Mouse (Mus musculus) lung, postnatal 25 days (tissue): Measurements from ENCODE around the gene Slc30a10.

Source experiments
- DNase-seq: peaks from one replicate; pipeline ENCODE4 v3.0.0; 2022; ENCODE audit warnings: low spot score

The Slc30a10 gene

GRCm38 (mm10) chr1:185462889-185463288, 8.2 kb downstream of the Slc30a10 start:
- DNase-seq: no peak

- DNase-seq: no peak
Observed at GRCm38 (mm10) chr1:185469551-185470021, 14.9 kb downstream of the Slc30a10 start.

DNA sequence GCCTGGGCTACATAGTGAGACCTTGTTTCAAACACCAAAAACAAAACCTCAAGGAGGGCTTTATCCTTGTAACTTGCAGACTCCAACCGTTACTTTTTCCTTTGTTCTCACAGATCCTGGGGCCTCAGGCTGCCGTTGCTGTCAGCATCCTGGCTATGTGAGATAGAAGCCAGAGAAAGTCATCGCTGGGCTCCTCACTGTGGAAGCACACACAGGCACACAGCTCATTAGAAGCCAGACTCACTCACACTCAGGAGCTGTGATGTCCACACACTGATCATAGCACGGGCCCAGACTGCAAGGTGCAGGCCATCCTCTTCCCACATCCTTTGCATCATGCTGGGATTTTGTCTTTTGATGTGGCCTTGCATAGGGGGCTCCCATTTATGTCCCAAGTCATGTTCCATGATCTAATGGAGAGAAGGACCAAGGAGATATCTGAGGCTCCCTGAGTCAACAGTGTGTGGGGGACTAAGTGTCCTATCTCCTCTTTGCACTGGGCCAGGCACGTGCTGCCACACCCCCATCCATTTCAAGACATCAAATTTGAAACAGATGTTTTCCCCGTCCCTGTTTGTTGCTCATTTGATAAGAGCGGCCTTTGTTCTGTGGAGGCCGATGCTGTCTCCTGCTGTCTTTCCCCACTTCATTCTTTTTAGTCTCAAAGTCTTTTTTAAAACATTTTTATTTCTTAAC, 17.5 kb downstream of the Slc30a10 start:
- no peak for DNase-seq

GRCm38 (mm10) chr1:185472730-185473129, 18.1 kb downstream of the Slc30a10 start:
- DNase-seq: no peak

GRCm38 (mm10) chr1:185473437-185473836, 18.8 kb downstream of the Slc30a10 start:
- no peak for DNase-seq

DNA sequence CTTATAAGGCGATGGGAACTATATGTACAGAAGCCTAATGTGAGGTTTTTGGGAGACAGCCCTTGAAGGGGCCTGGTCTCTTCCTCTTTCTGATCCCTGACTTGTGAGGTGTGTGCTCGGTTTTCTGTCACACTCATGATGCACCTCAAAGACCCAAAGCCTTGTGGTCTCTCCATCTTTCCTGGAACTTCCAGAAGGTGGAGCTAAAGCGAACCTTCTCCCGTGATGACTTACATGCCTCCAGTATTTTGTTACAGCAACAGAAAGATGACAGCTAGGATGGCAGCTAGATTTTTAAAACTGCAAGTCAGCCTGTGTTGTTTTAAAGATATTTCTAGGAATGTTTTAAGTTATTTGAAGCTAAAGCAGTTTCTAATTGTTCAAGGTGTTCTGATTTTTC, 25.2 kb downstream of the Slc30a10 start:
- no peak for DNase-seq

- DNase-seq: no peak
Observed at GRCm38 (mm10) chr1:185482001-185482761, 27.5 kb downstream of the Slc30a10 start.

GRCm38 (mm10) chr1:185482762-185483161, 28.1 kb downstream of the Slc30a10 start:
- DNase-seq: no peak

GRCm38 (mm10) chr1:185483356-185484057, 28.9 kb downstream of the Slc30a10 start:
- DNase-seq: no peak

- DNase-seq: no peak
Observed at GRCm38 (mm10) chr1:185484281-185484680, 29.6 kb downstream of the Slc30a10 start.

DNA sequence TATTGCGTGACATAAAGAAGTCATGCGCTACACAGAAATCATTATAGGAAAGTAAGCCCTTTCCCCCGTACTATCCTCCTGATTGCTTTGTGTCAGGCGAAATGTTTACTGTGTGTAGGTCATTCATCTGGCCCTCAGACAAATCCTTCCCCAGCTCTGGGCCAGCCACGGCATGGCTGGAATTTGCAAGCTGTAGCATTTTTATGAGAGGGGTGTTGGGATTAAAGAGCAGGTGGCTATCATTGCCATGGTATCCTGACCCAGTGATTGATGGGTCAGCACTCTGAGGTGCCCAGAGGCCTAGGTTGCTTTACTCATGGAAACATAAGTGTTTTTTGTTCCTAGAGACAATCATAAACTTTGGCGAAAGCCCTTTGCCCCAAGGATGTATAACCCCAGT, 35.2 kb downstream of the Slc30a10 start:
- no peak for DNase-seq

GRCm38 (mm10) chr1:185490603-185491002, 36.0 kb downstream of the Slc30a10 start:
- no peak for DNase-seq

GRCm38 (mm10) chr1:185493439-185494034, 38.9 kb downstream of the Slc30a10 start:
- no peak for DNase-seq

DNA sequence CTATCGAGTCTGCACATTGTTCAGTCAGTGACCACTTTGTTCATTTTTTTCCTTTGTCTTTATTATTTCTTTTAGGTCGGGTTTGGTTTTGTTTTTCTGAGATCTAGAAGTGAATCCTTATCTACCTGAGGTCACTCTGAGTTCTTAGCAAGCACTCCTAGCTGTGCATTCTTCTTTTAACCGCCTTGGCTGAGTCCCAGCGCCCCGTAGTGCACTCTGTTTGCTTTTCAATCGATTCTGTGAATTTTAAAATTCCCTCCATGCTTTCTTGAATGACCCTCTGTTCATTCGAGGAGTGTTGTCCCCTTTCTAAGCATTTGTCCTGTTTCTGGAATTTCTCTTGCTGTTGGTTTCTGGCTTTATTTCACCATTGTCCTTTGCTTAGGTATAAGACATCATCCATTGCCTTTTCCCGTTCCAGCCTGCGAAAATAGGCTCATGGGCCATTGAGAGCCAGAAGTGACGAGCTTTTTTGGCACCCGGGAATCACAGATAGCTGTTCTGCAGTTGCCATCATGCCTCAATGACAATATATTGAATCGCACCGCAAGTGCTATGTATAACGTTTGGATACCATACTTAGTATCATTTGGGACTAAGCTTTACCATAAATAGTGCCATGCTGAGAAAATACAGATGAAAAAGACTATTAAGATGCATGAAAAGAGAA, 42.3 kb downstream of the Slc30a10 start:
- no peak for DNase-seq

- no peak for DNase-seq
Observed at GRCm38 (mm10) chr1:185500602-185501001, 46.0 kb downstream of the Slc30a10 start.

GRCm38 (mm10) chr1:185501801-185502340, 47.2 kb downstream of the Slc30a10 start:
- DNase-seq: no peak

- no peak for DNase-seq
Observed at GRCm38 (mm10) chr1:185502550-185502949, 47.9 kb downstream of the Slc30a10 start.

DNA sequence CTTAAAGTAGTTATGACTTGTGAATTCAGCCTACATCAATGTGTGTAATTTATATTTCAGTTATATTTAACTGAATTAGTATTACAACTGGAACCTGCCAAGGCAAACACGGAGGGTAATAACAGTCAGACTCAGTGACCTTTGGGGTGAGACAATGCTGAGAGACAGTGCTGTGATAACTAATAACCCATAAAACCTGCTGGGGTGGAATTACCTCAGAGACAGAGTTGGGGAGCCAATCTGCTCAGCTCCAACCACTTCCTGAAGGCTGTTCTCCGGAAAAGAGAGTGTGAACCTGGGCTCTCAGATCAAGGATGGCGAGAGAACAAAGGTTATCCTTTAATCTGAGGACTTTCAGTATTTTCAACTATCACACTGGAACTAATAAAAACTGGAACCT, 54.4 kb downstream of the Slc30a10 start:
- DNase-seq: no peak

DNA sequence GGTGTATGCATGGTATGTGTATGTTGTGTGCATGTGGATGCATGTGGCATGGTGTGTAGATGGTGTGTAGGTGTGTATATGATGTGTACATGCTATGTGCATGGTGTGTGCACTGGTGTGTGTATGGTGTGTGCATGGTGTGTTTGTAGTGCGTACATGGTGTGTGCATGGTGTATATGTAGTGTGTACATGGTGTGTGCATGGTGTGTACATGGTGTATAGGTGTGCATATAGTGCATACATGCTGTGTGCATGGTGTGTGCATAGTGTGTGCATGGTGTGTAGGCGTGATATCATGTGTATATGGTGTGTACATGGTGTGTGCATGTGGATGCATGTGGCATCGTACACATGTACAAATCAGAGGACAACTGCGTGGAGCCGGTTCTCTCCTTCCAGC, 56.7 kb downstream of the Slc30a10 start:
- DNase-seq: no peak

- DNase-seq: no peak
Observed at GRCm38 (mm10) chr1:185515526-185515979, 60.9 kb downstream of the Slc30a10 start.

DNA sequence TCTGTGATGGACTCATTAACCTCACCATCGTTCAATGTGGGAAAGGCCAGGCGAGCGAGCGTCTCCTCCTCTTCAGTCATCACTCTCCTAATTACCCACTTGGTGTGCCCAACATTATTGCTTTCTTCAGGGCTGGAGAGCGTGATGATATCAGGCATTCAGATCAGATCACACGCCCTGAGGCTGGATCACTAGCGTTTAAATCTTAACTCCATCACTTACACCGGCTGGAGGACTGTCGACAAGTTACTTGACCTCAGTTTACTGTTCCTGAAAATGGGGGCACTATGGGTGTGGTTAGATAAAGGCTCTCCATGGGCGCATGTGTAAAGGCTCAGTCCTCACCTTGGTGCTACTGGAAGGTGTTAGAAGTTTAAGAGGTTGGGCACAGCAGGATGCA, 61.4 kb downstream of the Slc30a10 start:
- DNase-seq: no peak
